Mouse (Mus musculus): ENCODE measurements around the gene Zcchc8. TPM values are rescaled to one million over a fixed set of nuclear protein-coding genes. Genes with fewer than 3 reads are reported as not detected.

The Zcchc8 gene
- polyA plus RNA-seq, 1 experiment from 2014 or later: 97.3 TPM

GRCm38 (mm10) chr5:123661602-123662001 is 59.3 kb downstream of the Zcchc8 start:
- Histone ChIP-seq H3K36me3 (no peaks in the 10 kb centered on the region), H3K27me3 (no peaks in the 10 kb centered on the region), H3K4me1 (0 out of 2 replicates have a peak, but pooled peaks cover under 1% of the 10 kb centered on the region), H3K4me2 (replicated peaks) (no peak overlapping the region), H3K27ac (replicated peaks) (no peak overlapping the region), H3K4me3 (no peak overlapping the region), H3K9ac (replicated peaks) (no peak overlapping the region), H3K9me3 (no peaks in the 10 kb centered on the region)
- ATAC-seq (ENCODE audit: low FRiP score, low read depth): no peak
- WGBS: 81% methylated on average over 3 of the region's 3 CpGs

DNA sequence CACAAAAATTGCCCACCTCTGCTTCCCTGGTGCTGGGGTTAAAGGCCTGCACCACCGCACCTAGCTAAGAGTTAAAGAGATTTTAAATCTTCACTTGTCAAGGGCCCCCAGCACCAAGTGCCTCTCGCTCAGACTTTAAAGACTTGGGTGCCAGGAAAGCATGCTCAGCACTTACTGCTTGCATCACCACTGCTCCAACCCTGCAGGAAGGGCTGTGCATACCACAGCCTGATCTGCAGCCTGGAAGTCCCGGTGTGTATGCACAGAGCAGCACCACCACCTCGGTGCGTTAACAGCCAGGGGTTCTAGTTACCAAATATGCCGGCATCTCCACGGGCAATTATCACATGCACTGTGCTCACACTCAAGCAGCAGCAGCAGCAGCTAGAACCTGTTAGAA is 63.2 kb downstream of the Zcchc8 start:
- H3K36me3 ChIP-seq: peaks cover 25% of the 10 kb centered on the region
- 86% methylated on average over 7 of the region's 7 CpGs for WGBS
- no peak overlapping the region for H3K9ac ChIP-seq (replicated peaks)
- no peak for ATAC-seq (ENCODE audit: low FRiP score, low read depth)
- H3K4me2 ChIP-seq (replicated peaks): no peak overlapping the region
- H3K27me3 ChIP-seq: no peaks in the 10 kb centered on the region
- H3K4me3 ChIP-seq: no peak overlapping the region
- no peak overlapping the region for H3K27ac ChIP-seq (replicated peaks)
- H3K9me3 ChIP-seq: no peaks in the 10 kb centered on the region
- peaks cover 4% of the 10 kb centered on the region; the same call in 1 of the 2 replicates for H3K4me1 ChIP-seq

- Histone ChIP-seq H3K9me3 (no peaks in the 10 kb centered on the region), H3K4me3 (no peak overlapping the region), H3K36me3 (peaks cover 38% of the 10 kb centered on the region), H3K4me1 (peaks cover 4% of the 10 kb centered on the region; the same call in 1 of the 2 replicates), H3K4me2 (replicated peaks) (no peak overlapping the region), H3K27me3 (no peaks in the 10 kb centered on the region), H3K27ac (replicated peaks) (no peak overlapping the region), H3K9ac (replicated peaks) (no peak overlapping the region)
- no peak for ATAC-seq (ENCODE audit: low FRiP score, low read depth)
- 14% methylated on average over 5 of the region's 5 CpGs for WGBS
Measured at GRCm38 (mm10) chr5:123654937-123655336, 66.0 kb downstream of the Zcchc8 start.

DNA sequence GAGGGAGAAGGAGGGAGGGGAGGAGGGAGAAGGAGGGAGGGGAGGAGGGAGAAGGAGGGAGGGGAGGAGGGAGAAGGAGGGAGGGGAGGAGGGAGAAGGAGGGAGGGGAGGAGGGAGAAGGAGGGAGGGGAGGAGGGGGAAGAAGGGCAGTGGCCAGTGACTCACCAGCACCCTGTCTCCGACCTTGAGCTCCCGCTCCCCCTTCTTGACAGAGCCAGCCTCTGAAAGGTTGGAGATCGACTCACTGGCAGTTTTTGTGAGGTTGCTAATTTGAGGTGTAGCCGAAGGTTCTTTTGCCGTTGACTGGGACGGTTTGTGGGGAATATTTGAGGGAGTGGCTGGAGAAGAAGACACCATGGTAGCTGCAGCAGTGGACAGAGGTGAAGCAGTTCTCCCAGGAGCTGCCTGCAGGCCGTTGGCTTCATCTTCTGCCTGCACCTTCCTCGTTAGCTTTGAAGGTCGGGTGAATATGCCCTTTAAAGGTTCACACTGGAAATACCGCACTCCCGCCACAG is 67.6 kb downstream of the Zcchc8 start:
- Histone ChIP-seq H3K9ac (replicated peaks) (no peak overlapping the region), H3K4me2 (replicated peaks) (no peak overlapping the region), H3K4me3 (no peak overlapping the region), H3K9me3 (no peaks in the 10 kb centered on the region), H3K36me3 (peaks cover 41% of the 10 kb centered on the region), H3K27ac (replicated peaks) (no peak overlapping the region), H3K4me1 (peaks cover 4% of the 10 kb centered on the region; the same call in 1 of the 2 replicates), H3K27me3 (no peaks in the 10 kb centered on the region)
- WGBS: 92% methylated on average over 11 of the region's 11 CpGs
- no peak for ATAC-seq (ENCODE audit: low FRiP score, low read depth)

DNA sequence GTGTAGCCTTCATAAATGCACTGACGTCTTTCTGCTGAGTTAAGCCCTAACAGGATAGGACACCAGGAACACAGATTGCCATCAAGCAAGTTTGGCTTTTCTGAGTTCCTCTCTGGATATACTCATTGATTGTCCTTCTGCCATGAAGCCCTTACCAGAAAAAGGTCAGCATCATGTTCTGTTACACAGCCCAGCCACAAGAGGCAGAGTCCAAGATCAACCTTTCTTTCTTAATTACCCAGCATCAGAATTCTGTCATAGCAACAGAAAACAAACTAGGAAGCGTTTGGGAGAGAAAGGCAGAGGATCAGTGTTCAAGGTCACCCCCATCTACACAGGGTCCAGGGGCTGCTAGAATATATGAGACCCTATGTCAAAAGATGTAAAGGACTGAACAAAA is 70.1 kb downstream of the Zcchc8 start:
- Histone ChIP-seq H3K27ac (replicated peaks) (no peak overlapping the region), H3K4me3 (no peak overlapping the region), H3K9ac (replicated peaks) (no peak overlapping the region), H3K4me1 (peaks cover 4% of the 10 kb centered on the region; the same call in 1 of the 2 replicates), H3K27me3 (no peaks in the 10 kb centered on the region), H3K4me2 (replicated peaks) (no peak overlapping the region), H3K36me3 (peaks cover 62% of the 10 kb centered on the region), H3K9me3 (no peaks in the 10 kb centered on the region)
- WGBS: 86% methylated on average over 2 of the region's 2 CpGs
- ATAC-seq (ENCODE audit: low FRiP score, low read depth): no peak

Other genes starting within 250 kb of the Zcchc8 start
- 0.11 TPM in 1 of 2 replicates, not detected in the other for gene Lrrc43, start 231.8 kb downstream of the Zcchc8 start, polyA plus RNA-seq (2016; fragmentation: Nextera tagmentation; extraction: Ambion mirVana)
- not detected in 2 replicates for gene Il31, start 231.6 kb downstream of the Zcchc8 start, polyA plus RNA-seq (2016; fragmentation: Nextera tagmentation; extraction: Ambion mirVana)
- gene B3gnt4, start 210.6 kb downstream of the Zcchc8 start, polyA plus RNA-seq (2016; fragmentation: Nextera tagmentation; extraction: Ambion mirVana): 1.5 and 1.7 TPM in 2 replicates
- gene Diablo, start 196.9 kb downstream of the Zcchc8 start, polyA plus RNA-seq (2016; fragmentation: Nextera tagmentation; extraction: Ambion mirVana): 135 and 145 TPM in 2 replicates
- 1.1 and 1.9 TPM in 2 replicates for gene Gm49027, start 195.6 kb downstream of the Zcchc8 start, polyA plus RNA-seq (2016; fragmentation: Nextera tagmentation; extraction: Ambion mirVana)
- 39.7 and 40.4 TPM in 2 replicates for gene Vps33a, start 148.1 kb downstream of the Zcchc8 start, polyA plus RNA-seq (2016; fragmentation: Nextera tagmentation; extraction: Ambion mirVana)
- 65.7 and 69.8 TPM in 2 replicates for gene Clip1, start 36.5 kb downstream of the Zcchc8 start, polyA plus RNA-seq (2016; fragmentation: Nextera tagmentation; extraction: Ambion mirVana)
- 174 and 182 TPM in 2 replicates for gene Rsrc2, start 28.3 kb upstream of the Zcchc8 start, polyA plus RNA-seq (2016; fragmentation: Nextera tagmentation; extraction: Ambion mirVana)
- 36.5 and 44.9 TPM in 2 replicates for gene Kntc1, start 28.6 kb upstream of the Zcchc8 start, polyA plus RNA-seq (2016; fragmentation: Nextera tagmentation; extraction: Ambion mirVana)
- not detected in 2 replicates for gene Hcar2, start 144.4 kb upstream of the Zcchc8 start, polyA plus RNA-seq (2016; fragmentation: Nextera tagmentation; extraction: Ambion mirVana)
- gene Hcar1, start 158.9 kb upstream of the Zcchc8 start, polyA plus RNA-seq (2016; fragmentation: Nextera tagmentation; extraction: Ambion mirVana): 0.35 and 0.50 TPM in 2 replicates
- 159 and 167 TPM in 2 replicates for gene Denr, start 186.1 kb upstream of the Zcchc8 start, polyA plus RNA-seq (2016; fragmentation: Nextera tagmentation; extraction: Ambion mirVana)
- gene Gm43518, start 206.3 kb upstream of the Zcchc8 start, polyA plus RNA-seq (2016; fragmentation: Nextera tagmentation; extraction: Ambion mirVana): 1.8 and 3.4 TPM in 2 replicates
- 4.9 and 6.1 TPM in 2 replicates for gene Ccdc62, start 209.6 kb upstream of the Zcchc8 start, polyA plus RNA-seq (2016; fragmentation: Nextera tagmentation; extraction: Ambion mirVana)

Measured in midbrain, embryonic 12.5 days (tissue).